Mouse (Mus musculus): Measurements from ENCODE around the gene Napepld.
"Not testable (repeated sequence)": the region's sequence is repeated elsewhere in the genome, so short reads cannot be mapped to it uniquely, and the experiment has no call there.

Gene Napepld

DNA sequence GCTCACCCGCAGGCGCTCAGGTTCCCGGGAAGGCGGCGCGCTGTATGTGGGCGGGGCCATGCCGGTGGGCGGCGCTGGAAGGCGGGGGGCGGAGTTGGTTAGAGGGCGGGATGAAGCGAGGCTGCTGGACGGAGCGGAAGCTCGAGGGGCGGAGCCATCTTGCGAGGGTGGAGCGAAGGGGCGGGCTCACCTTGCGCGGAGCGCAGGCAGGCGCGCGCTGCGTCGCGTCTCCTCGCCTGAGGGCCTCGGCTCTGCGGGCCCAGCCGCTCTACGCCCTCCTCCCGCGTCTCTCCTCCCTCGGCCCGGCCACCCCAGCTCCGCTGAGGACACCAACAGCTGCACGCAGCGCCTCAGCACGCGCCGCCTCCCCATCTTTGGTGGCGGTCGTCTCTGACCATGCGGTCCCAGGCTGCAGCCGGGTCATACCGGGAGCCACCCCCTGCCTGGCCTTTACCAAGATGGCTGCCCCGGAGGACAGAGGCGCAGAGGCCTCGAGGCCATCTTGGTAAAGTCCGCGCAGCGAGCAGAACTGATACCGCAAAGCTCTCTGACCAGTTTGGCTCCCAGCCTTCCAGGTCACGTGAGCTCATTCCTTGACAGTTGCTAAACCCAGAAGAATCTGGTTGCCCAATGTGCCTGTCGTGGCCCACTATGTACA is at the start of gene Napepld:
Napepld (minus strand) TSS at position 46 of the 658 bp plus-strand sequence.
- in situ Hi-C loops (cut with MboI, MseI) = no loop called here

DNA sequence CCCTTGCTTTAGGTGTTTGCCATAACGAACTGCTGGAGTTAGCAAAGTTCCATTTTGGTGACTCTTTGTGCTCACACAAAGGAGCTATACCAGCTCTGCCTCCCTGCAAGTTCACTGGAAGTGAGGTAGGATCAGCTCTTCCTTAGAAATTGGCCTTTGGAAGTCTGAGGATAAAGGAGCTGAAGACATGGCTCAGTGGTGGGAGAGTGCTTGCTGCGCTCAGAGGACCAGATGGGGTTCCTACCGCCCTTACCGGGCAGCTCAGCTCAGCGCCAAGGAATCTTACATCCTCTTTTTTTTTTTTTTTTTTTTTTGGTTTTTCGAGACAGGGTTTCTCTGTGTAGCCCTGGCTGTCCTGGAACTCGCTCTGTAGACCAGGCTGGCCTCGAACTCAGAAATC is 44.8 kb upstream of the Napepld start:
- in situ Hi-C loops (cut with MboI, MseI) = no loop called here

DNA sequence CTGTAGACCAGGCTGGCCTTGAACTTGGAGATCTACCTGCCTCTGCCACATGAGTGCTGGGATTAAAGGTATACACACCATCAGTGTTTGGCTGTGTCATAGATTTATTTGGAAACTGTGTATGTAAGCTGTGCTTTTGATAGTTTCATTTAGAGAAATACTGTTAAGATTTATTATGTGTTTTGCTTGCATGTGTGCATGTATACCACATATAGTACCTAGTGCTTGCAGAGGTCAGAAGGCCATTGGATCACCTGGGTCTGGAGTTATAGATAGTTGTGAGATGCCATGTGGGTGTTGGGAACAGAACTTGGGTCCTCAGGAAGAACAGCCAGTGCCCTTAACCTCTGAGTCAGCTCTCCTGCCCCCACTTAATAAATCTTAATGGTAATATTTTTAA is 43.5 kb upstream of the Napepld start:
- in situ Hi-C loops (cut with MboI, MseI) = no loop called here

DNA sequence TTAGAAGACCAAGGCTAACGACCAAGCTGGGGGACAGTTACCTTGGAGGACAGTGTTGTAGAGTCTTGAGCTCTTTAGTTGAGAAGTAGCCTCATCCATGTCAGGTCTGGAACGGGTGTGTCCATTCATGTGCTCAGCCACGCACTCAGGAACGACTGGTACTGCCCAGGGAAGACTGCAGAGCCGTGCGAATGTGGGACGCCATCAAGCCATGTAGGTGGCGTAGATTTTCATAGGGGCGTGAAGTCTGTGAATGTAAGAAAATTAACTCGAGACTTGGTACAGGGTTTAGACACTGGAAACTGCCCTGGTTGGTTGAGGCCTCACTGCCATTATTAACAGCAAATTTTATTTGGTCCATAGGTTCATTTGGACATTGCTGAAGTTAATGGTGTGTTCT is 42.4 kb upstream of the Napepld start:
- in situ Hi-C loops (cut with MboI, MseI) = no loop called here

DNA sequence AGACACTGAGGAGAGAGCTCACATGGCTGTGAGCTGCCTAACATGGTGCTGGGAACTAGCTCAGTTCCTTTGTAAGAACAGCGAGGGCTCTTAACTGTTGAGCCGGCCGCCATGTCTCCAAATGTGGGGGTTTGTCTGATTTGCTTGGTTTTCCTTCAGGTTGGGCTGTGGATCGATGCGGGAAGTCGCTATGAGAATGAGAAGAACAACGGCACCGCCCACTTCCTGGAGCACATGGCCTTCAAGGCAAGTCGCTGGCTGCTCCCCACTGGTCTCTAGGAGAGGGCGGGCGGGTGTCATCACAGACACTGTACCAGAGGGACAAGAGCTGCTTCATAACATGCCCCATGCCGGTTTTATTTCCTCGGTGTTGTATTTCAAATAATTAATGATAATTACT is 38.7 kb upstream of the Napepld start:
- in situ Hi-C loops (cut with MboI, MseI) = no loop called here

DNA sequence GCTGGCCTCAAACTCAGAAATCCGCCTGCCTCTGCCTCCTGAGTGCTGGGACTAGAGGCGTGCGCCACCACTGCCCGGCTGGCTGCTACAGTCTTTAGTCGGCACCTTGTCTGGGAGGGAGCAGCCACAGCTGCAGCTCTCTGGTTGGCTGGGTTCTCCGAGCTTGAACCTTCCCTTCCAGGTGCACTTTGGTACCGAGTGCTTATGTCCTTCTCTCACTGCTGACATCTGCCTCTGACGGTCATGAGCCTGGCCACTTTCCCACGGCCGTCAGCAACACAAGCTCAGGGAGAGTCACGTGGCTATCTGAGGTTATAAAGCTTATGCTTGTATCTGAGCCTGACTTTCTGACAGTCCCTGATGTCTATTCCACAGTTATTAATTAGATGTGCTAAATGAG is 37.9 kb upstream of the Napepld start:
- in situ Hi-C loops (cut with MboI, MseI) = no loop called here

DNA sequence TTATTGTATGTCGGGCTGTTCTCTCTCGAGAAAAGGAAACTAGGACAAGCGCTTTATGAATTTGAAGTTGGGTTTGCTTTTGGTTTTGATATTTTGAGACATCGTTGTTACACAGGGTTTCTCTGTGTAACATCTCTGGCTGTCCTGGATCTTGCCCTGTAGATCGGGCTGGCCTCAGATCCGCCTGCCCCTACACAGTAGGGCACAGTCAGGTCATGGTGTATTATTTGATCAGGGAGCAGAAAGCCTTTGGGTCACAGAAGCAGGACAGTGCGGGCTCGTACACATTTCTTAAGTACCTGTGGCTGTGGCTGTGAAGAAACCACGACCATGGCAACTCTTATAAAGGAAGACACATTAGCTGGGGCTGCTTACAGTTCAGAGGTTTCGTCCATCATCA is 36.4 kb upstream of the Napepld start:
- in situ Hi-C loops (cut with MboI, MseI) = no loop called here

DNA sequence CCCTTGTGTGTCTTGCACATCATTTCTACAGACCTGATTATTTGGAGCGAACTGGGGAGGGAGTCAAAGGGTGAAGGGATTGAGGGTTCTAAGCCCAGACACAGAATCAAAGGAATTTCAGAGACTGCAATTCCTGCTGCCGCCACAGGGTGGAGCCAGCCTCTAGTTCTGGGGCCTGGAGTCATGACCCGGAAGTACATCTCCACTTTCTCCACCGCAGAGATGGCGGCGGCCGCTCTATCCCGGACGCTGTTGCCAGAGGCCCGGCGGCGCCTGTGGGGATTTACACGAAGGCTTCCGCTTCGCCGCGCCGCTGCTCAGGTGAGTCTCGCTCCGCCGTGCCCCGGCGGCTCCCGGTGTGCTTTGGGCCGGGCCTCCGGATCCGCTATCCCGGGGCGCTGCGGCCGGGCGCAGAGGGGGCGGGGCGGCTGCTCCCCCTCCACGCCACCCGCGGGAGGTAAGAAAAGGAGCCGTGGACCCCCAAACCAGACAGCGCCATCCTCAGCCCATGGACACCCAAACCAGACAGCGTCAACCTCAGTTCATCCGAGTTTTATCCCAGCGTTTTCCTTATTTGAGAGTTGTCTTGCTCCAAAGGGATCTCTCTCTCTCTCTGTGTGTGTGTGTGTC is 35.9 kb upstream of the Napepld start, which contains the start of gene Pmpcb:
Pmpcb (plus strand) TSS at position 186 of the 630 bp plus-strand sequence.
- in situ Hi-C loops (cut with MboI, MseI) = no loop called here

DNA sequence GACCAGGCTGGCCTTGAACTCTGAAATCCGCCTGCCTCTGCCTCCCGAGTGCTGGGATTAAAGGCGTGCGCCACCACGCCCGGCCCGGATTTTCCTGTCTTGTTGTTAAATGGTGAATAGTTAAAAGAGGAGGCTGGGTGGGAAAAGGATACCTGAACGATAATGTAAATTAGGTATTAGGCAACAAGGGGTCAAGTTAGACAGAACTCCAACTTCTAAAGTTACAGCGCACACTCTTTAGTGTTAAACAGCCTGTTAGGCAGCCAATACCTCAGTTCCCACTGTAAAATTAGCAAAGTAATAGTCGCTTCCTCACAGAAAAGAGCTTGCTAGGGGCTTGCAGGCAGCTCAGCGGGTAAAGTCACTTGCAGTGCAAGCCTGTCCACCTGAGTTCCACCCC is 34.9 kb upstream of the Napepld start:
- in situ Hi-C loops (cut with MboI, MseI) = no loop called here

DNA sequence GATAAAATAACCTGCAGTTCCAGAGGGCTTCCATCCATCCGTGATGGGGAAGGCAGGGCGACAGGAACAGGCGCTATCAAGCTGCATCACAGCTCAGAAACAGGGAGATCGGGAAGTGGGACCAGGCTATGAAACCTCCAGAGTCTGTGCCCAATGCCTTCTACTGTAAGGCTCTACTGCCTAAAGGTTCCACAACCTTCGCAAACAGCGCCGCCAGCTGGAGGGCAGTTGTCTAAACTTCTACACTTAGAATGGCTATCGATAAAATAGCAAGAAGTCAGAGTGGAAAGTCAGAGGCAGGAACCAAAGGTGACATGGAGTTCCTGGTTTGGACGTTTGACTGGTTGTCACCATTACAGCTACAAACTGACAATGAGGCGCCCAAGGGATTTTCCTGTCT is 34.4 kb upstream of the Napepld start:
- in situ Hi-C loops (cut with MboI, MseI) = no loop called here

DNA sequence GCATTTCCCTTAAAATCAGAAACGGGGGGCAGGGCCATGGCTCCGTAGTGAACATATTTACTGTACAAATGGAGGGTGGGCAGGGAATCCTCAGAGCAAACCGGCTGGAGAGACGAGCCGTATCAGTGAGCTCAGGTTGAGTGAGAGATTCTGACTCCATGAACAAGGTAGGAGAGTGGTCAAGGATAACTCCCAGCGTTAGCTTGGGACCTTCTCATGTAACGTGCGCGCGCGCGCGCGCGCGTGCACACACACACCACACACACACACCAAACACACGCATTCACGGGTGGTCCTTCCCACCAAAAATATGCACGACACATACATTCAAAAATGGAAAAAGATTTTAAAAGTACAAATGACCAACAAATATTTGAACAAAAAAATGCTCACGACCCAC is 33.9 kb upstream of the Napepld start:
- in situ Hi-C loops (cut with MboI, MseI) = no loop called here

DNA sequence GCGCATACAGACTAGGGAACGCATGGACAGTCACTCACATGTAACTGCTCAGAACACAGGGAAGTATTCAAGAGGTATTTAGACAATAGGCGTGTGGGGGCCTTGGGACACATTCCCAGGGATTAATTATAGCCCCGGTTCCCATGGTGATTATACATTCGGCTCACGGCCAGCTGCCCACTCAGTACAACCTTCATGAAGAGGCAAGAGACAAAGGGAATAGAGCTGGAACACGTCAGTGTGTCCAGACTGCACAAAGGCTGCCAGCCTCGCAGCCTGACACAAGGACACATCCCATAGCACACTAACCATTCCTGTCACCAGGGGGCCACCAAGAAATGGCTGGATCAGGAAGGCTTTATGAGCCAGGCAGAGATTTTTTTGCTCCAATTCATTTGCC is 31.7 kb upstream of the Napepld start:
- in situ Hi-C loops (cut with MboI, MseI) = loop anchor here (5.0 kb wide), 1 partner anchor 91 kb away; no protein-coding TSS in a partner anchor

DNA sequence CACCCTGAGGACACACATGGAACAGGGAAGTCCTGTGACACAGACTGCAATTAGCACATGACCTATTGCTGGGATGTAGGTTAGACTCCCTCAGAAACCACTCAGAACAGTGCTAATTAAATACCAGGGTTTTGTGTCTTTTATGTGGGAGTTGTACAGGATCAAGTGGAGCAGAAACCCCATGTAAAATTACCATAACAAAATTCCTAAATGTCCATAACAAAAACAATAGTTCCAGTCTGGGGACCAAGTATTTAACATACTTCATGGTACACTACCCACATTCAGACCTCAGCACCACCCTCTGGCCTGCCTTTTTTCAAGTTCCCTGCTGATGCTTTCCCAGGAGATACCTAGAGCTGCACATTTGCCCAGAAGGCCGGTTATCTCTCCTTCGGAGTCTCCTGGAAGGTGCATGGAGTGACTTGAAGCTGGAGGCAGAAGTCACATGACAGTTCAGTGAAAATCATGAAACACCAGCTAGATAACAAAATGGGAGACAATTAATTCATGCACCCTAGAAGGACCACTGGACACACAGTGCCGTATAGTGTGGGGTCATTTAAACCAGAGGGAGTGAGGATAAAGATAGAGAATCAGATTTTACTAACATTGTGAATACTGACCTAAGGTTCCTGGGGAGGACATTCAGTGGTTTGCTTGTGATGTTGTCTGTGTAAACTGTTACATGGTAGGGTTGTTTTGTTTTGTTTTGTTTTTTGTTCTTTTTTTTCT is 31.1 kb upstream of the Napepld start:
- in situ Hi-C loops (cut with MboI, MseI) = loop anchor here (5.0 kb wide), 1 partner anchor 90 kb away; no protein-coding TSS in a partner anchor

DNA sequence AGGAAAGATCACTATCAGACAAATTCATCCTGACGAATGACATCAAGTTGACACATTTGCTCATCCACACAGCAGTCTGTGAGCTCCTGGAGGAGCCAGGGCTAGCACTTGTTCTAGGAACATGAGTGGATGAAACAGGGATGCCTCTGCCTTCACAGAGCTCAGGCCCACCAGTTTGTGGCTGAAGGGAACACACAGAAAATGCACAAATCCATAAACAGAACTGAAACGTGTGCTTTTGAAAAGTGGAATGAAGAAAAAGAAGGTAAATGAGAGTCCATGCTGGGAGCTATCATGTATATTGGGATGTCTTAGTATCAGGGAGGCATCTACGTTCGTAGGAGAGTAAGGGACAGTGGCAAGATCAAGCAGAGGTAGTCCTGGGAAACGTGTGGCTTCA is 27.9 kb upstream of the Napepld start:
- in situ Hi-C loops (cut with MboI, MseI) = no loop called here

DNA sequence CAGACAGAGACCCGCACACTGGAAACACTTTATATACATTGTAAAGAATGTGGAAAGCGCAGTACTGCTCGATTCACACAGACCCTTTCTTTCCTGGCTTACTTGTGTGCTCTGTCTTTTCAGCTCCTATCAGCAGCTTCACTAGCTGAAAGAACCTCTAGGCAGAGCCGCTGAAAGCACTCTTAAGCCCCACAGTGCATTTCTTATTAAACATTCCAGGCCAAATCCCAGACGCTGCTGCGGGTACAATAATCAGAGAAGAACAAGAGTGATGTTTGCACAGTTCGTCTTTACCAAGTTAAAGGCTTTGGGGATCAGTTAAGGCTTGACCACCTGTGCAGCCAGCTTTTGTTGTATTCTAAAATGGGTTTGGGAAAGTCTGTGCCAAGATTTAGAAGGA is 23.7 kb upstream of the Napepld start:
- in situ Hi-C loops (cut with MboI, MseI) = no loop called here

DNA sequence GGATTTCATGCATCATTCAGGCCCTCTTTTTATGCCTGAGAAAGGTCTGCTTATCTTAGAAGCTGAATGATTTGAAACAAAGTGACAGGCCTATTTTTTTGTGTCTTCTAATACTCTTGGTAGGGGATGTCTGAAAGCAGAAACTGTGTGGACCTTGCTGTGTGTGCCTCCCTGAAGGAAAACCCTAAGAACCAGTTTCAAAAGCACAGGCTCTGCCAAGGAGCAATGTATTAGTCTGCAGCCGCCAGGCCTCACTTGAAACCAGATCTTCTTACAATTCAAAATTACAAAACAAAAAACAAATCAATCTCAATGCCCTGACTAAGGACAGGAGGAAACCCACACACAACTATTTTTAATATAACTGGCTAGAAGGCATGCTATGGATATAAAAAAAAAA is 23.2 kb upstream of the Napepld start:
- in situ Hi-C loops (cut with MboI, MseI) = no loop called here

DNA sequence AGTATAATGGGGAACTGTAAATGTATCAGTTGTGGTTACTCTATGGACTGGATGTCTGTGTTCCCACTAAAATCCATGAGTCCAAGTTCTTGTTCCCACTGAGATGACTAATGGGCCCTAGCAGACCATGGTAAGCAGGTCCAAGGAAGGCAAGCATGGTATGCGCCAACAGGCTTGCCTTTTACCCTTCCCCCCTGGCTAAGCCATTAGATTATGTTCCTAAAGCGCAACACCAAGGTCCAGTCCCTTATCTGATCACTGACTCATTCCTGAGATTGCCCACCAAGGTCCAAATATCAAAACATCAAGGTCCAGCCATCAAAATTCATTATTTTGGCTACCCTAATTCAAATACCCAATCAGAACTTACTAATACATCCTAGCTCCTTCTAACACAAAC is 18.0 kb upstream of the Napepld start:
- in situ Hi-C loops (cut with MboI, MseI) = no loop called here

DNA sequence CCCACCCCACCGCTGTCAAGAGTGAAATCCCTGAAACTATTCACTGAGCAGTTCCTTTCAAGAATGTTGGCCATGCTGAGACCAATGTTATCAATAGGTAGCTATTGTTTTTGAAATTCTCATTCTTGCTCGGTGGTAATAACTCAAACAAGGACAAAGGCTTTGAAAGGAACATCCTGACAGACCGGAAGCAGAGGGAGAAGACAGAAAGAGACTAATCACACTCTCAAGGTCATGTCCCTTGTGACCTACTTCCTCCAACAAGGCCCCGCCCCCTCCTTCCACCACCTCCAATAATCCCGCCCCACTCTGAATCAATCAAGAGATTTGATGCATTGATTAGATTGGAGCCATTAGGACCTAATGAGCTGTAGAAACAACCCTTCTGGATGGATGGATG is 17.4 kb upstream of the Napepld start:
- in situ Hi-C loops (cut with MboI, MseI) = no loop called here

DNA sequence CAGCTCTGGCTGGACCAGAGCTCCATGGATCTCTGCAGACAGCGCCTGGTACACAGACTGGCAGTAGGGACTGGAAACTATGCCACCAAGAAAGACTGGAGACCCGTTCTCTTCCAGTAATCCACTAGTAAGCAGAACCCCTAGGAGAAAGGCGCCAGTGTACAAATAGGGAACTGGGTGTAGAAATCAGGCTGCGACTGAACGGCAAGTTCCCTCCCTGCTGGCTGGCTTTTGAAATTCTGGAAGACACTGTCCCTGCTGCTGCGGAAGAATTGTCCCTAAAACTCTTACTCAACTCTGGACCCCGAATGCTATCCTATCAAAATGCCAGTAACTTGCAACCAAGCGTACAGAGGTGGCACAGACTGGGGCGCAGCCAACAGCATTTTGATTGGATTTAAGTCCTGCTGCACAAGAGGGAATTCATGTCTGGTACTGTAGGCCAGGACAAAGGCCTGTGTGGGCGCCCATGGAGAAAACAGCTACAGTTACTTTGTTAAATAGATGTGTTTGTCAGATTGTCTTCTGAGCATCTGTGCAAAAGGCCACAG is 16.0 kb upstream of the Napepld start:
- in situ Hi-C loops (cut with MboI, MseI) = no loop called here

DNA sequence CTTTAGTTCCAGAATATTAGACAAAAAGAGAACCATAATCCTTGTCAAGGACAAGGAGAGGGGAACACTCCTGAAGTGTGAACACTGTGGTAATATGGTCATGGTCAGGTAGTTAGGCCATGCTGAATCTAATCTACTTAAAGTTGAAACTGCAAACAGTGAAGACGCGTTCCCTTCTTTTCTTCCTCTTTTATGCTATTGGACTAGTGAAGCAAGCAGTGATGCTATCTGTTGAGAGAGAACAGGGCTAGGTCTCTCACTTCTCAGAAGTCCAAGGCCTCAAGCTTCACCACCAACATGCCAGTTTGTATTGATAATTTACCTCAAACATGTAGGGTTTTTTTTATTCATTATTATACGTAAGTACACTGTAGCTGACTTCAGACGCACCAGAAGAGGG is 13.3 kb upstream of the Napepld start:
- in situ Hi-C loops (cut with MboI, MseI) = no loop called here

DNA sequence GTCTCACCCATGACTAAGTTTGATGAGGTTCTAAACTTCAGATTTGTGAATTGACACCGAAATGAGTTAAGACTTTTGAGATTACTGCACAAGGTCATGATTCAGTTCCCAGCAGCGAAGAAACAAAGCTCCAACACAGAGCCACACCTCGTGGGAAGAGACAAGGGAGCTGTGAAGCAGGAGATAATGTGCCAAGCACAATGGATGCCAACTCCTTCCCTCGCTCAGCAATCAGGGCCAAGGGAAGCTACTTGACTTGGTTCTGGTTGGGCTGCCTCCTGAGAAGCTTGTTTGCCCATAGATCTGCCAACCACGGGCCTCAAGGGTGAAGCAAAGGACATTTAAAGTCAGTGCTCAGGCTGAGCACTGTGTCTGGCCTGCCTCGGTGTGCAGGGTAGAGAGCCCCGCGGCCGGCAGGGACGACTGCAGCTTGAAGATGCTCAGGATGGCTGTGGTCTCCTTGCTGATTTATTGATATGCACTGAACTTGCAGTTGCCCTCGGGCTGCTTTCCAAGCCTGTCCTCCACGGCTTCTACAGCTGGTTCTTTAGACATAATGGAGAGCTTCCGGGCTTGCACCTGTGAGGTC is 11.0 kb upstream of the Napepld start:
- in situ Hi-C loops (cut with MboI, MseI) = no loop called here

DNA sequence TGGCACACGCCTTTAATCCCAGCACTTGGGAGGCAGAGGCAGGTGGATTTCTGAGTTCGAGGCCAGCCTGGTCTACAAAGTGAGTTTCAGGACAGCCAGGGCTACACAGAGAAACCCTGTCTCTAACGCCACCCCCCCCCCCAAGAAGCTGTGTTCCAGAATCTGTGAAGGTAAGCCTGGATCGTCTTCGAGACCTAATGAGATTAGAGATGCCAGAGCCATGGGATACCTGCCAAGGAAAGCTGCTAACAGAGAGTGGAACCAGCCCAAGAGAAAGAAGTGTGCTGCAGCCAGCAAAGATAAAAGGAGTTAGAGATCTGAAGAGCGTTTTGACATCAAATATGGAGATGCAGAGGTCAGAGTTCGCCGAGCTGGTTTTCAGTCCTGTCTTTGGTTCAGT is 6.8 kb upstream of the Napepld start:
- in situ Hi-C loops (cut with MboI, MseI) = not testable (repeated sequence)

All from T-helper 2 cell (primary cell).